Mouse (Mus musculus) liver, embryonic 14.5 days (tissue): ENCODE measurements at regions not wholly inside any gene's neighbourhood (a gene's known extent, or its start where the extent isn't known, plus 50 kb on each side); places are given as distances from the start of the nearest gene placed in this dataset.

Experiments
- CTCF ChIP-seq: IDR thresholded peaks from 2 replicates; pipeline ENCODE4 v1.5.1; 2016; ENCODE audit warnings: antibody characterized with exemption, low read depth, control low read depth
- EP300 ChIP-seq: IDR thresholded peaks from 2 replicates; pipeline ENCODE4 v1.6.1; 2016; ENCODE audit warnings: antibody characterized with exemption, low read depth

DNA sequence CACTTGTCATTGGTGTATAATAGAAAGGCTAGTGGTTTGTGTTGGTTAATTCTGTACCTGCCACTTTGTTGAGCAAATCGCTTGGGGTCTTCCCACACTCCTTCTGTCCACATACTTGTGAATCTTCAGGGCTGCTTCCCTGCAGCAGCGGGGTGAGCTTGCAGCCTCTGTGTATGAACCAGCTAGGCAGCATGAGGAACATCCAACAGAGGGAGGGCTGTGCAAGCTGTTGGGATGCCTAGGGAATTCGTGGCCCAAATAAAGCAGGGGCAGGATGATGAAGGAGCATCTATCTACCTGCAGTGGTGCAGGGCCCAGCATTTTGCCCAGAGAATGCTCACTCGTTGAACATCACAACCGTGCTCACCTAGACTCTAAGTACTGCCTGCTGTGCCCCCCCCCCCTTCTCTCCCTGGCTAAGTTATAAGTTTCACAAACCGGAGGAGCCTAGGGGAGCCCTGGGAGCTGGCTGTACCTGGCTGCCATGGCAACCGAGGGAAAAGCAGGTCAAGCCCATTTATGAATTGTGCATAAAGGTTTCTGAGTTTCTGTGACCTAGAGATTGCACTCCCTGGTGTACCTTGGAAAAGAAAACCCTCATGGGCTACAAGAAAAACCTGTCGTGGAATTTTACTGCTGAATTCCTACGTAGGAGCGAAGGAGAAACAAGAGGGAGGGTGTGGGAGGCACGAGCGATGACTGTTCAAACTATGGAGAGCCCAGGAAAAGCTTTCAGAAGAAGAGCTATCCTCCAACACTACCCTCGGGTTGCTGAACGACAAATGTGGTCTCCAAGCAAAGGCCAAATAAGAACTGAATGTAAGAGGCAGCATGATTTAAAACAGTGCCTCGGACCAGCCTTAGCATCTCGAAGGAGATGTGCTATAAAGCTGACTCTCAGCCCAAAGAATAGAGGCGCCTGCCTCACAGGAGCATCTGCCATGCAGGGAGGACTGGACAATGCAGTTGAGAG lies 131.0 kb upstream of the Dapk1 start:
- TF ChIP-seq CTCF (no peak), EP300 (no peak)
